Mouse (Mus musculus) ZHBTc4 (cell line): Measurements from ENCODE around the gene Naa38.

Source experiments
- DNase-seq: peaks from one replicate; pipeline ENCODE4 v3.0.0-alpha.2; 2011; ENCODE audit warnings: low read depth, low spot score

The Naa38 gene

GRCm38 (mm10) chr11:69431829-69432639, 36.7 kb downstream of the Naa38 start:
- peak; percentile 85 for DNase-seq

GRCm38 (mm10) chr11:69432640-69432982, 37.3 kb downstream of the Naa38 start:
- DNase-seq: no peak

GRCm38 (mm10) chr11:69433189-69433588, 37.9 kb downstream of the Naa38 start:
- DNase-seq: no peak

GRCm38 (mm10) chr11:69437291-69437690, 42.0 kb downstream of the Naa38 start:
- peak; percentile 73 for DNase-seq

- DNase-seq: peak; percentile 67
Observed at GRCm38 (mm10) chr11:69443328-69443727, 48.0 kb downstream of the Naa38 start.
